Mouse (Mus musculus): ENCODE results near the gene Rnf121. TPM values are rescaled to one million over a fixed set of nuclear protein-coding genes. Genes with fewer than 3 reads are reported as not detected.

Rnf121 gene
- polyA plus RNA-seq, 1 experiment from 2014 or later, result 30.7 TPM

Other genes with a start within 250 kb of the Rnf121 start
- gene Phox2a, start 247.2 kb downstream of the Rnf121 start, polyA plus RNA-seq (2016; fragmentation: Nextera tagmentation; extraction: Ambion mirVana), result 0.13 TPM in 1 of 2 replicates, not detected in the other
- gene Inppl1, start 227.2 kb downstream of the Rnf121 start, polyA plus RNA-seq (2016; fragmentation: Nextera tagmentation; extraction: Ambion mirVana), result 58.1 and 59.2 TPM in 2 replicates
- gene Folr2, start 208.3 kb downstream of the Rnf121 start, polyA plus RNA-seq (2016; fragmentation: Nextera tagmentation; extraction: Ambion mirVana), result 0.24 TPM in 1 of 2 replicates, not detected in the other
- 81.7 and 82.4 TPM in 2 replicates for gene Anapc15, start 201.8 kb downstream of the Rnf121 start, polyA plus RNA-seq (2016; fragmentation: Nextera tagmentation; extraction: Ambion mirVana)
- not detected in 2 replicates for gene Folr1, start 194.7 kb downstream of the Rnf121 start, polyA plus RNA-seq (2016; fragmentation: Nextera tagmentation; extraction: Ambion mirVana)
- gene Lamtor1, start 159.6 kb downstream of the Rnf121 start, polyA plus RNA-seq (2016; fragmentation: Nextera tagmentation; extraction: Ambion mirVana), result 141 and 147 TPM in 2 replicates
- 0.56 and 0.71 TPM in 2 replicates for gene Tomt, start 159.1 kb downstream of the Rnf121 start, polyA plus RNA-seq (2016; fragmentation: Nextera tagmentation; extraction: Ambion mirVana)
- gene Lrrc51, start 131.6 kb downstream of the Rnf121 start, polyA plus RNA-seq (2016; fragmentation: Nextera tagmentation; extraction: Ambion mirVana), result 8.7 and 8.8 TPM in 2 replicates
- 134 and 138 TPM in 2 replicates for gene Numa1, start 131.4 kb downstream of the Rnf121 start, polyA plus RNA-seq (2016; fragmentation: Nextera tagmentation; extraction: Ambion mirVana)
- 3.4 and 3.7 TPM in 2 replicates for gene Il18bp, start 46.8 kb downstream of the Rnf121 start, polyA plus RNA-seq (2016; fragmentation: Nextera tagmentation; extraction: Ambion mirVana)
- gene Xndc1, start within 50 bp of the Rnf121 start, polyA plus RNA-seq (2016; fragmentation: Nextera tagmentation; extraction: Ambion mirVana), result 48.7 and 51.7 TPM in 2 replicates
- 2.3 and 2.9 TPM in 2 replicates for gene Xntrpc, start 244 bp upstream of the Rnf121 start, polyA plus RNA-seq (2016; fragmentation: Nextera tagmentation; extraction: Ambion mirVana)
- gene Trpc2, start 17.6 kb upstream of the Rnf121 start, polyA plus RNA-seq (2016; fragmentation: Nextera tagmentation; extraction: Ambion mirVana), result not detected in 2 replicates
- 8.0 and 8.3 TPM in 2 replicates for gene Art1, start 36.3 kb upstream of the Rnf121 start, polyA plus RNA-seq (2016; fragmentation: Nextera tagmentation; extraction: Ambion mirVana)
- gene Art5, start 44.0 kb upstream of the Rnf121 start, polyA plus RNA-seq (2016; fragmentation: Nextera tagmentation; extraction: Ambion mirVana), result 5.1 and 7.2 TPM in 2 replicates
- gene Chrna10, start 51.4 kb upstream of the Rnf121 start, polyA plus RNA-seq (2016; fragmentation: Nextera tagmentation; extraction: Ambion mirVana), result not detected in 2 replicates
- gene Nup98, start 144.7 kb upstream of the Rnf121 start, polyA plus RNA-seq (2016; fragmentation: Nextera tagmentation; extraction: Ambion mirVana), result 50.5 and 51.8 TPM in 2 replicates
- gene Pgap2, start 144.7 kb upstream of the Rnf121 start, polyA plus RNA-seq (2016; fragmentation: Nextera tagmentation; extraction: Ambion mirVana), result 82.0 and 84.9 TPM in 2 replicates
- 47.8 and 50.4 TPM in 2 replicates for gene Rhog, start 190.6 kb upstream of the Rnf121 start, polyA plus RNA-seq (2016; fragmentation: Nextera tagmentation; extraction: Ambion mirVana)
- 17.7 and 25.3 TPM in 2 replicates for gene Stim1, start 202.3 kb upstream of the Rnf121 start, polyA plus RNA-seq (2016; fragmentation: Nextera tagmentation; extraction: Ambion mirVana)

Measured in limb, embryonic 12.5 days (tissue).